Mouse (Mus musculus): ENCODE data around the gene 4930502E18Rik. TPM values are rescaled to one million over a fixed set of nuclear protein-coding genes. Genes with fewer than 3 reads are reported as not detected.

The 4930502E18Rik gene
- polyA plus RNA-seq, 1 experiment from 2014 or later = 0.27 TPM

GRCm38 (mm10) chrX:53715942-53716322, 8.7 kb upstream of the 4930502E18Rik start:
- Histone ChIP-seq H3K27me3 (ENCODE audit: control insufficient read depth, insufficient read depth, low read length) (no peaks in the 10 kb centered on the region), H3K4me2 (peak overlapping the region; percentile 39), H3K36me3 (ENCODE audit: control insufficient read depth, insufficient read depth, low read length) (no peaks in the 10 kb centered on the region), H3K4me1 (ENCODE audit: control insufficient read depth, insufficient read depth, low read length) (peaks cover 2% of the 10 kb centered on the region; the same call in 1 of the 2 replicates), H3K4me3 (ENCODE audit: low read depth, low read length) (no peak overlapping the region), H3K9me3 (ENCODE audit: control insufficient read depth, low read length) (no peaks in the 10 kb centered on the region), H3K27ac (ENCODE audit: low read depth, low read length) (no peak overlapping the region), H3K9ac (ENCODE audit: low read length) (no peak overlapping the region)
- DNase-seq (ENCODE audit: low spot score, missing footprints) (no peak), ATAC-seq (ENCODE audit: low FRiP score) (peak; percentile 41)
- WGBS = 90% methylated on average over 1 of the region's 2 CpGs

GRCm38 (mm10) chrX:53716323-53717182, 8.1 kb upstream of the 4930502E18Rik start:
- Histone ChIP-seq H3K4me3 (ENCODE audit: low read depth, low read length) (peak overlapping the region; percentile 14; the same call in 1 of the 2 replicates), H3K9ac (ENCODE audit: low read length) (peak overlapping the region; percentile 33), H3K4me1 (ENCODE audit: control insufficient read depth, insufficient read depth, low read length) (peaks cover 2% of the 10 kb centered on the region; the same call in 1 of the 2 replicates), H3K27me3 (ENCODE audit: control insufficient read depth, insufficient read depth, low read length) (no peaks in the 10 kb centered on the region), H3K9me3 (ENCODE audit: control insufficient read depth, low read length) (no peaks in the 10 kb centered on the region), H3K4me2 (peak overlapping the region; percentile 39), H3K36me3 (ENCODE audit: control insufficient read depth, insufficient read depth, low read length) (no peaks in the 10 kb centered on the region), H3K27ac (ENCODE audit: low read depth, low read length) (no peak overlapping the region)
- 21% methylated on average over 46 of the region's 49 CpGs for WGBS
- peak; percentile 91 for DNase-seq (ENCODE audit: low spot score, missing footprints)
- peak; percentile 87 for ATAC-seq (ENCODE audit: low FRiP score)

DNA sequence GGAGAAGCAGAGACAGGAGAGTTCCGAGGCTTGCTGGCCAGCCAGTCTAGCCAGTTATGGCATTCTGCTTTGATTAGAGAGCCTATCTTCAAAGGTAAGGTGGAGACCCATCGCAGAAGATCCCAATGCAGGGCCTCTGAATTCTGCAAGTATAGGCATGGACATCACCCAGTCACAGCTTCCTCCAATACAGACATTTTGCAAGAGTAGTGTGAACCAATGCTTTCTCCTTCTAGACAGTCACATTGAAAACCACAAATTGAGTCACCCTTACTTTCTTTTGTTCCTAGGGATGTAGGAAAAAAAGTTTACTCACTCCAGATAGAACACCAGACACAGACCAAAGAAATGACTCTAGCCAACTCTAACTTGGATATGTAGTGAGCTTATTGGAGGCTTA, 4.3 kb downstream of the 4930502E18Rik start:
- DNase-seq (ENCODE audit: low spot score, missing footprints) = no peak
- Histone ChIP-seq H3K27me3 (ENCODE audit: control insufficient read depth, insufficient read depth, low read length) (no peaks in the 10 kb centered on the region), H3K27ac (ENCODE audit: low read depth, low read length) (no peak overlapping the region), H3K9me3 (ENCODE audit: control insufficient read depth, low read length) (no peaks in the 10 kb centered on the region), H3K4me3 (ENCODE audit: low read depth, low read length) (no peak overlapping the region), H3K4me1 (ENCODE audit: control insufficient read depth, insufficient read depth, low read length) (no peaks in the 10 kb centered on the region), H3K36me3 (ENCODE audit: control insufficient read depth, insufficient read depth, low read length) (no peaks in the 10 kb centered on the region), H3K9ac (ENCODE audit: low read length) (no peak overlapping the region), H3K4me2 (no peak overlapping the region)
- WGBS = 83% methylated on average over 2 of the region's 2 CpGs
- ATAC-seq (ENCODE audit: low FRiP score) = no peak

DNA sequence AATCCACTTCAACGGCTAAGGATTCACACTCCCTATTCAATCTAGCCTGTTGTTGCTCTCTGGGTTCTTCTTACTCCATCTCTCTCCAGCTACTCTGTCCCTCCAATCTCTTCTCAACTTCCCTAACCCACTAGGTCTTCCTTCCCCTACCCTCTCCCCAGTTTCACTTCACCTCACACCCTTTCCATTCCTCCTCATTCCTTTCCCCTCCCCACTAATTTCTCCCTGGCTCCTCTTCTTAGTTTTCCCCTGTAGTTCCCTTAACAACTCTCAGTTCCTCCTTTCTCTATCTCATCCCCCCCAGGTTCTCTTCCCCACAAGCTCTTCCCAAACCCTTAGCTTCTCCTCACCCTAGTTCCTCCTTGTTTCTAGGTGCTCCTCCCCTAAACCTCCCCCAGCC, 28.2 kb downstream of the 4930502E18Rik start:
- 88% methylated on average over 1 of the region's 1 CpGs for WGBS

GRCm38 (mm10) chrX:53757736-53758135, 33.1 kb downstream of the 4930502E18Rik start, which contains the start of gene 1700013H16Rik:
Gene 1700013H16Rik (minus strand): TSS chrX:53757831.
- no peak within 1 kb of the TSS for H3K9ac ChIP-seq (ENCODE audit: low read length)
- H3K9me3 ChIP-seq (ENCODE audit: control insufficient read depth, low read length) = no peaks in the 10 kb centered on the region
- H3K4me1 ChIP-seq (ENCODE audit: control insufficient read depth, insufficient read depth, low read length) = no peaks in the 10 kb centered on the region
- H3K27ac ChIP-seq (ENCODE audit: low read depth, low read length) = no peak within 1 kb of the TSS
- DNase-seq (ENCODE audit: low spot score, missing footprints) (no peak), ATAC-seq (ENCODE audit: low FRiP score) (no peak)
- 89% methylated on average over 16 of the region's 16 CpGs for WGBS
- H3K4me2 ChIP-seq = no peak within 1 kb of the TSS
- H3K4me3 ChIP-seq (ENCODE audit: low read depth, low read length) = no peak within 1 kb of the TSS
- no peaks in the 10 kb centered on the region for H3K27me3 ChIP-seq (ENCODE audit: control insufficient read depth, insufficient read depth, low read length)
- no peaks in the 10 kb centered on the region for H3K36me3 ChIP-seq (ENCODE audit: control insufficient read depth, insufficient read depth, low read length)

More for the DNA sequence above, 28.2 kb downstream of the 4930502E18Rik start:
- Histone ChIP-seq H3K4me1 (ENCODE audit: control insufficient read depth, insufficient read depth, low read length) (no peaks in the 10 kb centered on the region), H3K9ac (ENCODE audit: low read length) (no peak overlapping the region), H3K4me2 (no peak overlapping the region), H3K27ac (ENCODE audit: low read depth, low read length) (no peak overlapping the region), H3K9me3 (ENCODE audit: control insufficient read depth, low read length) (no peaks in the 10 kb centered on the region), H3K4me3 (ENCODE audit: low read depth, low read length) (no peak overlapping the region), H3K36me3 (ENCODE audit: control insufficient read depth, insufficient read depth, low read length) (no peaks in the 10 kb centered on the region), H3K27me3 (ENCODE audit: control insufficient read depth, insufficient read depth, low read length) (no peaks in the 10 kb centered on the region)
- DNase-seq (ENCODE audit: low spot score, missing footprints) (no peak), ATAC-seq (ENCODE audit: low FRiP score) (no peak)

DNA sequence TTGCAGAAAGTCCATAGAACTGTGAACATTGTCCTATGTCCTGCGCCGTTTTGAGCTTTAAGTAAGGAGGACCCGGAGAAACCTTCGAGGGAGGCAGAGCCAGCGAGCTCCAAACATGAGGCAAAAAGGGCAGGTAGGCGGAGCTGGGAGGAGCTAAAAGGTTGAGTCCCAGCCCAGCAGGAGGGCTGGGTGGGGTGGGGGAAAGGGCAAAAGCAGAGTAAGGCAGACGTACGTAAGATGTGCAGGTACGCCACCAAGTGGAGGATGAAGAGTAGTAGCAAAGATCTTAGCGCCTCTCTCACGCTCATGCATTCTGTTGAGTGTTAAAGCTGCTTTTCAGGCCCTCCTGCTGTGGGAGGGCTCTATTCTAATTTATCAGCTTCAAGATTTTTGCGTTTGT, 51.6 kb downstream of the 4930502E18Rik start, which contains the start of gene Zfp36l3:
TSS of gene Zfp36l3 (minus strand) at position 119 of the 400 bp plus-strand sequence.
- Histone ChIP-seq H3K4me2 (no peak within 1 kb of the TSS), H3K27me3 (ENCODE audit: control insufficient read depth, insufficient read depth, low read length) (no peaks in the 10 kb centered on the region), H3K4me1 (ENCODE audit: control insufficient read depth, insufficient read depth, low read length) (no peaks in the 10 kb centered on the region), H3K27ac (ENCODE audit: low read depth, low read length) (no peak within 1 kb of the TSS), H3K4me3 (ENCODE audit: low read depth, low read length) (no peak within 1 kb of the TSS), H3K36me3 (ENCODE audit: control insufficient read depth, insufficient read depth, low read length) (no peaks in the 10 kb centered on the region), H3K9ac (ENCODE audit: low read length) (no peak within 1 kb of the TSS), H3K9me3 (ENCODE audit: control insufficient read depth, low read length) (no peaks in the 10 kb centered on the region; the same call in 1 of the 2 replicates)
- WGBS = 90% methylated on average over 12 of the region's 12 CpGs
- DNase-seq (ENCODE audit: low spot score, missing footprints) (no peak), ATAC-seq (ENCODE audit: low FRiP score) (no peak)

Other genes with a start within 250 kb of the 4930502E18Rik start
- 52.7 and 56.2 TPM in 2 replicates for gene Rtl8c, start 116.8 kb upstream of the 4930502E18Rik start, polyA plus RNA-seq (2014; fragmentation: Nextera tagmentation; extraction: Ambion mirVana)
- not detected in 2 replicates for gene Gm14597, start 115.8 kb upstream of the 4930502E18Rik start, polyA plus RNA-seq (2014; fragmentation: Nextera tagmentation; extraction: Ambion mirVana)
- gene Rtl8a, start 81.1 kb upstream of the 4930502E18Rik start, polyA plus RNA-seq (2014; fragmentation: Nextera tagmentation; extraction: Ambion mirVana) = 85.0 and 98.1 TPM in 2 replicates
- gene Rtl8b, start 54.4 kb upstream of the 4930502E18Rik start, polyA plus RNA-seq (2014; fragmentation: Nextera tagmentation; extraction: Ambion mirVana) = 74.0 and 80.3 TPM in 2 replicates
- gene 1700013H16Rik, start 33.0 kb downstream of the 4930502E18Rik start, polyA plus RNA-seq (2014; fragmentation: Nextera tagmentation; extraction: Ambion mirVana) = 0.15 TPM in 1 of 2 replicates, not detected in the other
- not detected in 2 replicates for gene Zfp36l3, start 51.6 kb downstream of the 4930502E18Rik start, polyA plus RNA-seq (2014; fragmentation: Nextera tagmentation; extraction: Ambion mirVana)
- 2.0 and 2.8 TPM in 2 replicates for gene Xlr, start 72.9 kb downstream of the 4930502E18Rik start, polyA plus RNA-seq (2014; fragmentation: Nextera tagmentation; extraction: Ambion mirVana)